8 mouse cellular contexts compared by ENCODE assay signal in the genomic region with DNA sequence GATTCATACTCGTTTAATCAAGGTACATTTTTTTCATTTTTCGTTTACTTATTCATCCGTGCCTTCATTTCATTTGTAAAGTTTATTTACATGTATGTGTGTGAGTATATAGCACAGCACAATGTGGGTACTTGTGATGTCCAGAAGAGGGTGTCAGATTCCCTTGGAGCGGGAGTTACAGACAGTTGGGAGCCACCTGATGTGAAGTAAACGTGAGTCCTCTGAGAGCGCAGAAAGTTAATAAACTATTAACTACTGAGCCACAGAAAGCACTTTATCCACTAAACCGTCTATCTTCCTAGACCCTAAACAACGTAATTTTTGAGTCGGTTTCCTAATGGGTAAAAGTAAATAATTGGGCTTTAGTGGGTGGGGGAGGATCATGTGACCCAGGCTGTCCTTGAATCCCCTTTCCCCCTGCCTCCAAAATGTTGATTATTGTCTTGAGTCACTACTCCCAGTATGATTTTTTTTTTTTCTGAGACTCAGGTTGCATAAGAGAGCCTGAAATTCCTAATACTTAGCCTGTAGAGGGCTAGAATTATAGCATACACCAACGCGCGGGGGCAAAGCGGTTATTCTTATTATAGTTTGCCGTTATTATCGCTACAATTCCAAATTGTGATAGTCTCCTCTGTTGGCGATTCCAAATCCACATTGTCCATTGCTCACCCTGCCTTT. TPM values are rescaled to one million over a fixed set of nuclear protein-coding genes. Genes with fewer than 3 reads are reported as not detected.
DNase-seq lines count a peak whose midpoint lies in the region; ATAC-seq and TF ChIP-seq lines count a peak whose summit lies in the region.

No protein-coding gene starts in this region.

- dilution Hi-C loops in CH12.LX (cut with MboI; ENCODE audit: extremely low pct_ligation_motif_present, extremely low pct_unique_long_range_greater_than_20kb, low sequenced_read_pairs): no loop called here

- TF ChIP-seq RAD21 in CH12.LX (IDR thresholded peaks at IDR 0.05; ENCODE audit: low read depth, low read length): no peak

- no peaks in the 10 kb centered on the region for H3K9me3 ChIP-seq in CH12.LX (replicated peaks; ENCODE audit: low read length)
- no peaks in the 10 kb centered on the region for H3K9me3 ChIP-seq in forebrain, embryonic 12.5 days
- no peaks in the 10 kb centered on the region for H3K9me3 ChIP-seq in liver, embryonic 11.5 days (ENCODE audit: control insufficient read depth, low read length)

- H3K4me1 ChIP-seq in CH12.LX (ENCODE audit: control insufficient read depth in 1 of 2, insufficient read depth in 2 of 2): peaks cover 0 to 36% of the 10 kb centered on the region in 2 experiments; a peak in 2 of 4 replicates
- peaks cover 26% of the 10 kb centered on the region for H3K4me1 ChIP-seq in forebrain, embryonic 12.5 days
- peaks cover 10% of the 10 kb centered on the region for H3K4me1 ChIP-seq in liver, embryonic 11.5 days (replicated peaks; ENCODE audit: control insufficient read depth, insufficient read depth, low read length)

- in situ Hi-C loops in CH12.LX (cut with MboI; ENCODE audit: low pct_ligation_motif_present, low pct_unique_long_range_greater_than_20kb, low sequenced_read_pairs): loop anchor here (5.0 kb wide), 1 partner anchor 132 kb away; the partner anchor contains the start of gene Csk

- 0 out of 4 replicates have a peak, but pooled peaks of 1 of the 2 experiments have one; percentile 5 for TF ChIP-seq CTCF in CH12.LX (conservative IDR thresholded peaks at IDR 0.05 in 1 of 2, IDR thresholded peaks at IDR 0.05 in 1 of 2; ENCODE audit: low read depth in 2 of 2, low read length in 2 of 2)

- peaks cover 0 to 7% of the 10 kb centered on the region in 2 experiments for H3K36me3 ChIP-seq in CH12.LX (replicated peaks in 1 of 2; ENCODE audit: control insufficient read depth in 1 of 2, insufficient read depth in 1 of 2, low read length in 1 of 2)
- H3K36me3 ChIP-seq in forebrain, embryonic 12.5 days (replicated peaks): no peaks in the 10 kb centered on the region
- H3K36me3 ChIP-seq in liver, embryonic 11.5 days (ENCODE audit: control insufficient read depth, insufficient read depth, low read length): no peaks in the 10 kb centered on the region

- H3K4me3 ChIP-seq in CH12.LX (replicated peaks in 1 of 3; ENCODE audit: low read depth in 2 of 3, low read length in 2 of 3, poor library complexity in 1 of 3): peak overlapping the region; percentile 88 to 99 (median 89)
- peak overlapping the region; percentile 97 for H3K4me3 ChIP-seq in forebrain, embryonic 12.5 days (replicated peaks)
- H3K4me3 ChIP-seq in liver, embryonic 11.5 days (ENCODE audit: low read depth, low read length): peak overlapping the region; percentile 91

- no peaks in the 10 kb centered on the region for H3K27me3 ChIP-seq in CH12.LX (replicated peaks)
- H3K27me3 ChIP-seq in forebrain, embryonic 12.5 days: no peaks in the 10 kb centered on the region
- no peaks in the 10 kb centered on the region for H3K27me3 ChIP-seq in liver, embryonic 11.5 days (replicated peaks; ENCODE audit: control insufficient read depth, insufficient read depth, low read length)

- H3K79me2 ChIP-seq in CH12.LX (replicated peaks; ENCODE audit: control insufficient read depth, extremely low read depth, insufficient read depth, poor library complexity, severe bottlenecking): peaks cover 38% of the 10 kb centered on the region

- TF ChIP-seq POLR2A in CH12.LX (IDR thresholded peaks at IDR 0.05; ENCODE audit: low read depth, low read length): no peak

- peak; percentile 40 for DNase-seq in embryo, embryonic 10.5 days (ENCODE audit: low spot score)
- no peak for DNase-seq in embryo, embryonic 11 days
- no peak for DNase-seq in CH12.LX (ENCODE audit: extremely low read depth)
- no peak for DNase-seq in liver, embryonic 11.5 days (ENCODE audit: low spot score)
- DNase-seq in thymus, postnatal 10 days (ENCODE audit: low spot score in 2 of 2): no peak
- no peak for DNase-seq in gastrocnemius, postnatal 10 days
- DNase-seq in frontal cortex, adult 2 months (ENCODE audit: extremely low spot score in 1 of 2, low spot score in 1 of 2): no peak

- peak; percentile 24 for ATAC-seq in forebrain, embryonic 12.5 days (ENCODE audit: low FRiP score)
- peak; percentile 15 for ATAC-seq in liver, embryonic 11.5 days (replicated peaks; ENCODE audit: low FRiP score)

- H3K27ac ChIP-seq in CH12.LX (ENCODE audit: insufficient read depth, low read depth): no peak overlapping the region
- H3K27ac ChIP-seq in forebrain, embryonic 12.5 days: peak overlapping the region; percentile 90
- H3K27ac ChIP-seq in liver, embryonic 11.5 days (ENCODE audit: low read depth, low read length): peak overlapping the region; percentile 89

- no peak for TF ChIP-seq EP300 in CH12.LX (IDR thresholded peaks at IDR 0.05; ENCODE audit: low read length)

- WGBS in forebrain, embryonic 12.5 days: 24% methylated on average over 16 of the region's 16 CpGs
- 29% methylated on average over 16 of the region's 16 CpGs for WGBS in liver, embryonic 11.5 days

- H3K4me2 ChIP-seq in CH12.LX (ENCODE audit: insufficient read depth, low read depth, poor library complexity, severe bottlenecking): peak overlapping the region; percentile 54; the same call in 1 of the 2 replicates
- H3K4me2 ChIP-seq in forebrain, embryonic 12.5 days: peak overlapping the region; percentile 85
- peak overlapping the region; percentile 82 for H3K4me2 ChIP-seq in liver, embryonic 11.5 days

- peak overlapping the region; percentile 54 for H3K9ac ChIP-seq in CH12.LX (ENCODE audit: insufficient read depth, low read depth)
- peak overlapping the region; percentile 97 for H3K9ac ChIP-seq in forebrain, embryonic 12.5 days
- peak overlapping the region; percentile 52 for H3K9ac ChIP-seq in liver, embryonic 11.5 days (ENCODE audit: low read depth, low read length)

TF ChIP-seq in CH12.LX, 34 proteins besides CTCF, POLR2A, EP300 and RAD21 (continues in another document):
- TF ChIP-seq MXI1 (IDR thresholded peaks at IDR 0.05; ENCODE audit: low read depth, low read length) (no peak), MYC (IDR thresholded peaks at IDR 0.05; ENCODE audit: low read depth, low read length) (no peak), UBTF (IDR thresholded peaks at IDR 0.05; ENCODE audit: low read depth, low read length) (no peak), USF2 (conservative IDR thresholded peaks at IDR 0.05; ENCODE audit: low read depth, low read length) (peak; percentile 48), NRF1 (IDR thresholded peaks at IDR 0.05; ENCODE audit: low read depth, low read length) (no peak), USF1 (IDR thresholded peaks at IDR 0.05; ENCODE audit: low read depth, low read length) (peak; percentile 36), MAZ (IDR thresholded peaks at IDR 0.05; ENCODE audit: low read depth, low read length) (no peak), ZNF384 (IDR thresholded peaks at IDR 0.05; ENCODE audit: low read depth, low read length) (peak; percentile 22; the same call in 1 of the 2 replicates), MAFK (IDR thresholded peaks at IDR 0.05; ENCODE audit: insufficient replicate concordance, low read length) (no peak), HCFC1 (IDR thresholded peaks at IDR 0.05; ENCODE audit: low read depth, low read length) (no peak), SIN3A (IDR thresholded peaks at IDR 0.05; ENCODE audit: low read length) (no peak), IRF4 (IDR thresholded peaks at IDR 0.05; ENCODE audit: low read depth, low read length) (no peak)

RNA-seq across cellular contexts. Expression of gene Cox5a, which starts 0.6 kb away (rescaled TPM):
- total RNA-seq in CH12.LX (2012; rRNA removed): 179 and 203 TPM in 2 replicates
- 229 and 257 TPM in 2 replicates for total RNA-seq in CH12.LX (2014; rRNA removed)
- polyA plus RNA-seq in CH12.LX (2012; ENCODE audit: insufficient read length, low read depth): 255 and 279 TPM in 2 replicates
- 694 and 697 TPM in 2 replicates for polyA plus RNA-seq in forebrain, embryonic 12.5 days (2016; fragmentation: Nextera tagmentation; extraction: Ambion mirVana)
- polyA plus RNA-seq in liver, embryonic 11.5 days (2014; fragmentation: Nextera tagmentation; extraction: Ambion mirVana): 519 and 531 TPM in 2 replicates
- 1,000 to 10,000 TPM in 1 of 2 experiments, 100 to 1,000 TPM in 1; 862 to 1,077 TPM for total RNA-seq in gastrocnemius, postnatal 10 days (2021)
- polyA plus RNA-seq in frontal cortex, adult 2 months (2012; rRNA removed): 416 and 459 TPM in 2 replicates

RNA-seq across cellular contexts. Expression of gene Rpp25, which starts 16.7 kb away (rescaled TPM):
- total RNA-seq in CH12.LX (2012; rRNA removed): 0.21 TPM in 1 of 2 replicates, not detected in the other
- not detected in 2 replicates for total RNA-seq in CH12.LX (2014; rRNA removed)
- not detected in 2 replicates for polyA plus RNA-seq in CH12.LX (2012; ENCODE audit: insufficient read length, low read depth)
- 5.5 and 5.7 TPM in 2 replicates for polyA plus RNA-seq in forebrain, embryonic 12.5 days (2016; fragmentation: Nextera tagmentation; extraction: Ambion mirVana)
- polyA plus RNA-seq in liver, embryonic 11.5 days (2014; fragmentation: Nextera tagmentation; extraction: Ambion mirVana): 2.1 and 3.1 TPM in 2 replicates
- total RNA-seq in gastrocnemius, postnatal 10 days (2021): not detected
- 32.6 and 46.9 TPM in 2 replicates for polyA plus RNA-seq in frontal cortex, adult 2 months (2012; rRNA removed)

RNA-seq across cellular contexts. Expression of gene Fam219b, which starts 16.8 kb away (rescaled TPM):
- total RNA-seq in CH12.LX (2012; rRNA removed) (10.6 and 11.8 TPM in 2 replicates), CH12.LX (2014; rRNA removed) (8.3 and 9.3 TPM in 2 replicates)
- polyA plus RNA-seq in CH12.LX (2012; ENCODE audit: insufficient read length, low read depth): 9.2 and 10.2 TPM in 2 replicates
- polyA plus RNA-seq in forebrain, embryonic 12.5 days (2016; fragmentation: Nextera tagmentation; extraction: Ambion mirVana): 18.2 and 19.3 TPM in 2 replicates
- 14.8 and 15.7 TPM in 2 replicates for polyA plus RNA-seq in liver, embryonic 11.5 days (2014; fragmentation: Nextera tagmentation; extraction: Ambion mirVana)
- total RNA-seq in gastrocnemius, postnatal 10 days (2021): 1 to 10 TPM; 9.1 to 9.2 TPM
- polyA plus RNA-seq in frontal cortex, adult 2 months (2012; rRNA removed): 10.9 and 14.5 TPM in 2 replicates

RNA-seq across cellular contexts. Expression of gene Mpi, which starts 32.0 kb away (rescaled TPM):
- 28.6 and 33.2 TPM in 2 replicates for total RNA-seq in CH12.LX (2012; rRNA removed)
- total RNA-seq in CH12.LX (2014; rRNA removed): 28.2 and 29.0 TPM in 2 replicates
- 36.7 and 37.3 TPM in 2 replicates for polyA plus RNA-seq in CH12.LX (2012; ENCODE audit: insufficient read length, low read depth)
- 62.3 and 62.5 TPM in 2 replicates for polyA plus RNA-seq in forebrain, embryonic 12.5 days (2016; fragmentation: Nextera tagmentation; extraction: Ambion mirVana)
- polyA plus RNA-seq in liver, embryonic 11.5 days (2014; fragmentation: Nextera tagmentation; extraction: Ambion mirVana): 25.8 and 28.0 TPM in 2 replicates
- 10 to 100 TPM; 87.2 to 96.9 TPM for total RNA-seq in gastrocnemius, postnatal 10 days (2021)
- 86.3 and 86.4 TPM in 2 replicates for polyA plus RNA-seq in frontal cortex, adult 2 months (2012; rRNA removed)

RNA-seq across cellular contexts. Expression of gene Scamp2, which starts 40.2 kb away (rescaled TPM):
- total RNA-seq in CH12.LX (2012; rRNA removed) (52.2 and 60.9 TPM in 2 replicates), CH12.LX (2014; rRNA removed) (38.6 and 46.4 TPM in 2 replicates)
- 77.2 and 91.6 TPM in 2 replicates for polyA plus RNA-seq in CH12.LX (2012; ENCODE audit: insufficient read length, low read depth)
- polyA plus RNA-seq in forebrain, embryonic 12.5 days (2016; fragmentation: Nextera tagmentation; extraction: Ambion mirVana): 57.8 and 60.6 TPM in 2 replicates
- 47.6 and 50.3 TPM in 2 replicates for polyA plus RNA-seq in liver, embryonic 11.5 days (2014; fragmentation: Nextera tagmentation; extraction: Ambion mirVana)
- total RNA-seq in gastrocnemius, postnatal 10 days (2021): 10 to 100 TPM; 52.5 to 56.3 TPM
- 47.8 and 49.7 TPM in 2 replicates for polyA plus RNA-seq in frontal cortex, adult 2 months (2012; rRNA removed)
